Mouse (Mus musculus) hindbrain, embryonic 13.5 days (tissue): ENCODE measurements at regions not wholly inside any gene's neighbourhood (a gene's known extent, or its start where the extent isn't known, plus 50 kb on each side); places are given as distances from the start of the nearest gene placed in this dataset.
A peak's percentile ranks its signal among the peaks of the same experiment; 100 is the strongest.

ENCODE experiments used
- ATAC-seq: fragments of 200-750 bp; cut with Nextera tagmentation; 2 replicates; pipeline ENCODE4 v1.8.0; 2017; ENCODE audit warnings: moderate TSS enrichment; ENCODE audit not compliant: low FRiP score
- H3K27ac ChIP-seq: fragments of 300-500 bp; sonication (generic); 2 replicates; pipeline ENCODE4 v1.5.1; 2015; ENCODE audit warnings: inconsistent platforms, mild to moderate bottlenecking, moderate library complexity
- H3K27me3 ChIP-seq: fragments of 300-500 bp; sonication (generic); 2 replicates; pipeline ENCODE4 v1.6.1; 2015; ENCODE audit warnings: mild to moderate bottlenecking, inconsistent platforms
- H3K36me3 ChIP-seq: fragments of 300-500 bp; sonication (generic); 2 replicates; pipeline ENCODE4 v1.6.1; 2015; ENCODE audit warnings: mild to moderate bottlenecking, inconsistent platforms
- H3K4me1 ChIP-seq: fragments of 300-500 bp; sonication (generic); replicated peaks from 2 replicates; pipeline ENCODE4 v1.6.1; 2015; ENCODE audit warnings: inconsistent platforms
- H3K4me2 ChIP-seq: fragments of 300-500 bp; sonication (generic); 2 replicates; pipeline ENCODE4 v1.6.1; 2015; ENCODE audit warnings: inconsistent platforms, mild to moderate bottlenecking, moderate library complexity
- H3K4me3 ChIP-seq: fragments of 300-500 bp; sonication (generic); 2 replicates; pipeline ENCODE4 v1.5.1; 2015; ENCODE audit warnings: mild to moderate bottlenecking, inconsistent platforms
- H3K9ac ChIP-seq: fragments of 300-500 bp; sonication (generic); 2 replicates; pipeline ENCODE4 v1.6.1; 2015; ENCODE audit warnings: mild to moderate bottlenecking, inconsistent platforms
- H3K9me3 ChIP-seq: fragments of 300-500 bp; sonication (generic); 2 replicates; pipeline ENCODE4 v1.6.1; 2016; ENCODE audit warnings: inconsistent platforms
- WGBS: fragments of 180-500 bp; shearing (Covaris S2); methylation state at CpG from one replicate; pipeline ENCODE4 v1.1.7; 2015; 5-methylcytosine and 5-hydroxymethylcytosine counted together

DNA sequence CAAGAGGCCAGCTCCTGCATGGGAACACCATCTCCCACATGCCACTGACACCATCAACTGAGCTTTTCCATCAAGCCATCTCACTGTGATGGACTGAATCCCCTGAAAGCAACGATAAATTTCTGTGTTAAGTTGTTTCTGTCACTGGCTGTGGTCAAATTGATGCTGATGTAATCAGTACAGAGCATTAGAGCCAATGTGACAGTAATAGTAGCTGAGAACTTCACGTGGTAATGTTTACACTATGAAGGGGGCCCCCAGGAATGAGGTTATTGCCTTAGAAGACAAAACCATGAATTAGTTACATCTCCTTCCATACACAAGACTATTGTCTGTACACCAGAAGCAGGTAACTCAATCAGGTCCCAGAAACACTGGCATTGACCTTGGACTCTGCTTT lies 264.5 kb downstream of the Trib2 start:
- no peak for ATAC-seq
- peaks cover 4% of the 10 kb centered on the region; the same call in 1 of the 2 replicates for H3K4me1 ChIP-seq
- 82% methylated on average over 2 of the region's 2 CpGs for WGBS

DNA sequence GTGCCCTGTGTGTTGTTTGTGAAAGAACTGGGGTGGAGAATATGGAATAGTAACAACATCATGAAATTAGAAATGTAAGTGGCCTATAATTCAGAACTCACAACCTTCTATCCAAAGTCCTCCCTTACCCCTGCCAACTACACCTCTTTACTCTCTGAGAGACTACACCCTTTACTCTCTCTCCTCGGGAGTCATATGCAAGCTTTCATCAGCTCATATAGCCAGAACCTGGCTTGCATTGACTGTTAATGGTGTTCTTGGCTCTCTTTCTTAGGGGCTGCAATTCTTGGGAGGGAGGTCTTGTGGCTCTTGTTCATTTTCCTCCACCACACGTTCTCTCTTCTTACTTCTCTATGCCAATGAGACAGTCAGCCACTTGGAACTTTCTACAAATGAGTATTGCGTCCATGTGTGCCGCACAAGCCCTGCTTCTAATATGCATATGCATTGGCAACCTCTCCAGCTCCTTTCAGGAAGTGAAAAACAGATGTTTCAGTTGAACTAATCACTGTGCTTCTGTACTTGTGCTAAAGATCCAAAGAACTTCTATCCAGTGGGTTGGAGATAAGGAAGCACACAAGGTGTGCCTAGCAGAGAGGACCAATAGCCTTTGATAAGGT lies 265.3 kb downstream of the Trib2 start:
- H3K9ac ChIP-seq: no peak overlapping the region
- H3K4me1 ChIP-seq: peaks cover 4% of the 10 kb centered on the region; the same call in 1 of the 2 replicates
- H3K27ac ChIP-seq: no peak overlapping the region
- H3K4me3 ChIP-seq: no peak overlapping the region
- H3K9me3 ChIP-seq: no peaks in the 10 kb centered on the region
- no peak overlapping the region for H3K4me2 ChIP-seq
- WGBS: 81% methylated on average over 4 of the region's 4 CpGs
- no peak for ATAC-seq
- no peaks in the 10 kb centered on the region for H3K36me3 ChIP-seq
- no peaks in the 10 kb centered on the region for H3K27me3 ChIP-seq

More for the DNA sequence above, 264.5 kb downstream of the Trib2 start:
- Histone ChIP-seq H3K4me2 (no peak overlapping the region), H3K36me3 (no peaks in the 10 kb centered on the region), H3K9me3 (no peaks in the 10 kb centered on the region), H3K27ac (no peak overlapping the region), H3K27me3 (no peaks in the 10 kb centered on the region), H3K9ac (no peak overlapping the region), H3K4me3 (no peak overlapping the region)

DNA sequence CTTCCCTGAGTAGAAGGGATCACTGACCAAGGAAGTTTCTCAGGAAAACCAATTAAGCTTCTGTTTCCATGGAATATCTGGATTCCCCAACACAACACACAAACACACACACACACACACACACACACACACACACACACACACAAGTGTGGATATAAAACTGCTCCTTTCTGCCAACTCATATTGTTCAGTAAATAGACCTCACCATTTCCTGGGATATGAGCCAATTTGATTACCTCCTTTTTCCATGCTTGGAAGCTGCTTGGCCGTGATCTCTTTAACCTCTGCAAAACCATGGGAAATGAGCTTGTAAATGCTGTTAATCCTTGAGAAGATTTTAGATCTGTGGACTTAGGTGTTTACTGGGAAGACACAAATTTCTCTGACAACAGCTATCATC lies 272.4 kb downstream of the Trib2 start:
- Histone ChIP-seq H3K36me3 (no peaks in the 10 kb centered on the region), H3K27ac (no peak overlapping the region), H3K4me3 (no peak overlapping the region), H3K27me3 (no peaks in the 10 kb centered on the region), H3K4me1 (no peaks in the 10 kb centered on the region), H3K9ac (no peak overlapping the region), H3K4me2 (no peak overlapping the region), H3K9me3 (no peaks in the 10 kb centered on the region)
- WGBS: 89% methylated on average over 1 of the region's 1 CpGs
- ATAC-seq: no peak

GRCm38 (mm10) chr12:15542486-15542885 lies 274.2 kb downstream of the Trib2 start:
- Histone ChIP-seq H3K9me3 (no peaks in the 10 kb centered on the region), H3K4me1 (no peaks in the 10 kb centered on the region), H3K4me2 (no peak overlapping the region), H3K27ac (no peak overlapping the region), H3K27me3 (no peaks in the 10 kb centered on the region), H3K36me3 (no peaks in the 10 kb centered on the region), H3K9ac (no peak overlapping the region), H3K4me3 (no peak overlapping the region)
- ATAC-seq: no peak
- WGBS: 72% methylated on average over 2 of the region's 2 CpGs

DNA sequence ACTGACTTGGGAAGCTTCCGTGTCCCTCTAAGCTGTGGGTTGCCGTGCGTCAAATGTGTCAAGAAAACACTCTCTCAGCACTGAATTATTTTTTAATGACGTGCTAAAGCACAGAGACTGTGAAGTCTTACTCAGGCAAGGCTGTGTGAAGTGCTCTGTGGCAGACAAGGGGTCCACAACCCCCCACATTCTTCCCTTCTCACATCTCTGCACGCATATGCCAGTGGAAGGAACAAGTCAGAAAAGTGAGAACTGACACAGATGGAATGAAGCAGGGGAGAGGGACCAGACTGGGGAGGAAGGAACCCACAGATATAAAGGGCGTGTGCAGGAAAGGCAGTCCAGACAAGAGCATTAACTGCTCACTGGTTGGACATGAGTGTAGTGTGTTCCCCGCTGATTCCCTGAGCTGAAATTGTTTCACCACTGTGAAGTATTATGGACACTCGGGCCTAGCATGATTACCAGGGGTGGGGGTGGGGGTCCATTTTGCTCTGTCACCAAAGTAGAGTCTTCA lies 279.8 kb downstream of the Trib2 start:
- Histone ChIP-seq H3K27me3 (no peaks in the 10 kb centered on the region), H3K9ac (no peak overlapping the region), H3K27ac (no peak overlapping the region), H3K4me1 (no peaks in the 10 kb centered on the region), H3K4me3 (no peak overlapping the region), H3K9me3 (no peaks in the 10 kb centered on the region), H3K4me2 (no peak overlapping the region), H3K36me3 (no peaks in the 10 kb centered on the region)
- 73% methylated on average over 8 of the region's 8 CpGs for WGBS
- no peak for ATAC-seq

DNA sequence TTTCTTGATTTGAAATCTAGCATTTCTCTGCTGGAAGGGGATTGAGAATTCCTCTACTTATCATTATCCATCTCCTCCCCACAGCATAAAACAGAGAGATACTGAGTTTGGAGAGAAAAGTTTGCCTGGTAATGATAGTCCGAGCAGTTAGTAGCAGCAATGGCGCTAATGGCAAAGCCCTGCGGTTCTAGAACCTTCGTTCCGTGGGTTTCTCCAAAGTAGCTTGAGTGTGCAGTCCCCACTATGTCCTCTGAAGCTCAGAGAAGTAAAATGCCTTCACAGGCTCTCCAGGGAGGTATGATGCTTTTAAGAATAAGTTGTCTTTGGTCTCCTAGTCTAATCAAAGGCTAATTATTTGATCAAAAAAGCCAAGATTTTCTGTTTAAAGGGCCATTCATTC lies 280.5 kb downstream of the Trib2 start:
- ATAC-seq: no peak
- Histone ChIP-seq H3K4me3 (no peak overlapping the region), H3K27ac (no peak overlapping the region), H3K9me3 (no peaks in the 10 kb centered on the region), H3K27me3 (no peaks in the 10 kb centered on the region), H3K4me1 (no peaks in the 10 kb centered on the region), H3K4me2 (no peak overlapping the region), H3K36me3 (no peaks in the 10 kb centered on the region), H3K9ac (no peak overlapping the region)
- WGBS: 90% methylated on average over 5 of the region's 5 CpGs

DNA sequence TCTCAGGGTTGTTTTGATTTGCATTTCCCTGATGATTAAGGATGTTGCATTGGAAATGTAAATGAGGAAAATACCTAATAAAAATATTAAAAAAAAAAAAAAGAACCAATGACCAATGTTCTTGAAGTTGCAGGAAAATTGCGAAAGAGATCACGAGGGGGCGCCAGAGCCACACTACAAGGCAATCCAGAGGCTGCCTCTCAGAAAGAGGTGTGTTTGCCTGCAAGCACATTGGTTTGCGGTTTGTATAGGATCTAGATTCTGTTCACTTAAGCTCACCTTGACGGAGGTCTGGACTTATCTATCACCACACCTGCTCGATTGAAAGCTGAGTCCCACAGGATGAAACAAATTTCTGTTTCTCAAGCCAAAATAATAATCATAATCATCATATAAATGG lies 280.9 kb downstream of the Trib2 start:
- Histone ChIP-seq H3K27ac (no peak overlapping the region), H3K9ac (no peak overlapping the region), H3K9me3 (no peaks in the 10 kb centered on the region), H3K27me3 (no peaks in the 10 kb centered on the region), H3K36me3 (no peaks in the 10 kb centered on the region), H3K4me3 (no peak overlapping the region), H3K4me2 (no peak overlapping the region), H3K4me1 (no peaks in the 10 kb centered on the region)
- peak; percentile 81 for ATAC-seq
- WGBS: 8% methylated on average over 6 of the region's 6 CpGs

- no peaks in the 10 kb centered on the region for H3K36me3 ChIP-seq
- no peaks in the 10 kb centered on the region for H3K4me1 ChIP-seq
- no peak overlapping the region for H3K27ac ChIP-seq
- no peaks in the 10 kb centered on the region for H3K27me3 ChIP-seq
- WGBS: 49% methylated on average over 4 of the region's 4 CpGs
- no peak for ATAC-seq
- no peaks in the 10 kb centered on the region for H3K9me3 ChIP-seq
- no peak overlapping the region for H3K4me3 ChIP-seq
- H3K4me2 ChIP-seq: no peak overlapping the region
- no peak overlapping the region for H3K9ac ChIP-seq
Measured at GRCm38 (mm10) chr12:15520783-15521407, 295.8 kb downstream of the Trib2 start.

DNA sequence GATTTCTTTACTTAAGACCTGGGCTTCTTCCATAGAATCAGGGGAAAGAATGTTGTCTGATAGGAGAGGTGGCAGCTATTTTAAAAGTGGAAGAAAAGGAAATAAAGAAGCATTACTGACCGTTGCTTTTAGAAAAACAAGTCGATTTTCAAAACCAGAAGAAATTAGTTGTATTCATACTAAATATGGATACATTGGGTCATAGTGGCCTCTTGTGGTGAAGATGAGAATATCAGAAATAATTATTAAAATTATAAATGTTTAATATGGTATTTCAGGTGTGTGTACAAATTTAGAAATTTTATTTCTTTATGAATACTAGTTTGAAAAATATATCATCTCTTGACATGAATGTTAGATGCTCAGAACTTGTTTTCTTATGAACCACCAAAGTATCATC lies 304.7 kb downstream of the Trib2 start:
- Histone ChIP-seq H3K4me1 (no peaks in the 10 kb centered on the region), H3K9ac (no peak overlapping the region), H3K9me3 (no peaks in the 10 kb centered on the region), H3K27ac (no peak overlapping the region), H3K36me3 (no peaks in the 10 kb centered on the region), H3K27me3 (no peaks in the 10 kb centered on the region), H3K4me3 (no peak overlapping the region), H3K4me2 (no peak overlapping the region)
- 57% methylated on average over 2 of the region's 2 CpGs for WGBS
- no peak for ATAC-seq

DNA sequence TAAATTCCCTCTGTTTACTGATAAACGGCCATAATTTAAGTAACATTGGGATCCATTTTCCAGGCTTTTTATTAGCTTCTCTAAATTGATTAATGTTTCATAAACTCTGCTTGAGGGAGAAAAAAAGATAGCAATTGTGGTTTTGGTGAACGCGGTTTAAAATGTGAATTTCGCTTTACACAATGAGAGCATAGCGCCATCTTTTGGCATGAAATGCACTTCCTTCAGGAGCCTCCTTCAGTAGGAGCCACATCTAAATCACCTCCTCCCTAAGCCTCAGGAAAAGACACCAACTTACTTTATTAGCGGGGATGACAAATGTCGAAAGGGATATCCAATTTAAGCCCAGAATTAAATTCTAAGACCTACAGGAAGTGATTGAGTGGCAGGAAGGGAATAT lies 309.1 kb downstream of the Trib2 start:
- no peak overlapping the region for H3K9ac ChIP-seq
- peak; percentile 39; the same call in 1 of the 2 replicates for ATAC-seq
- H3K27me3 ChIP-seq: no peaks in the 10 kb centered on the region
- no peaks in the 10 kb centered on the region for H3K36me3 ChIP-seq
- no peaks in the 10 kb centered on the region for H3K4me1 ChIP-seq
- WGBS: 27% methylated on average over 7 of the region's 7 CpGs
- no peak overlapping the region for H3K27ac ChIP-seq
- no peak overlapping the region for H3K4me3 ChIP-seq
- no peak overlapping the region for H3K4me2 ChIP-seq
- H3K9me3 ChIP-seq: no peaks in the 10 kb centered on the region

- no peaks in the 10 kb centered on the region for H3K9me3 ChIP-seq
- H3K9ac ChIP-seq: no peak overlapping the region
- no peak overlapping the region for H3K27ac ChIP-seq
- H3K4me1 ChIP-seq: no peaks in the 10 kb centered on the region
- no peak overlapping the region for H3K4me2 ChIP-seq
- H3K27me3 ChIP-seq: no peaks in the 10 kb centered on the region
- WGBS: 91% methylated on average over 2 of the region's 2 CpGs
- ATAC-seq: no peak
- no peak overlapping the region for H3K4me3 ChIP-seq
- no peaks in the 10 kb centered on the region for H3K36me3 ChIP-seq
Measured at GRCm38 (mm10) chr12:15493640-15494039, 323.1 kb downstream of the Trib2 start.

DNA sequence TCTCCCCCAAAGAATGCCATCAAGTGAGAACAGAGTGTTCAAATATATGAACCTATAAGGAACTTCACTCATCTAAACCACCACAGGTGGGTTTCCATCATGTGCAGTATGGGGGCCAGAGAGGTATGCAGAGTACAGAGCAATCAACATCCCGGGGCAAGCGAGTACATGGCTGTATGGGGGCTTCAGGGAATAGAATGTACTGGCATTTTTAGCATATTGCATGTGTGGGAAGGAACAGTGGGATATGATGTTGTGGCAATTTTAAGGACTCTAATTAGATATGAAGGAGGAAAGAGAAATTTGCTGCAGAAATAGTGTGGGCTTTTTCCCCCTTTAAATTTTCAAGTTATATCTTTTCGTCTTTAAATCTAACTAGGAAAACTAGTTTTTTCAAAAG lies 344.0 kb downstream of the Trib2 start:
- H3K36me3 ChIP-seq: no peaks in the 10 kb centered on the region
- H3K9ac ChIP-seq: no peak overlapping the region
- H3K27ac ChIP-seq: no peak overlapping the region
- H3K4me1 ChIP-seq: no peaks in the 10 kb centered on the region
- no peak overlapping the region for H3K4me3 ChIP-seq
- 95% methylated on average over 3 of the region's 3 CpGs for WGBS
- H3K27me3 ChIP-seq: no peaks in the 10 kb centered on the region
- no peaks in the 10 kb centered on the region for H3K9me3 ChIP-seq
- no peak overlapping the region for H3K4me2 ChIP-seq
- no peak for ATAC-seq

- H3K36me3 ChIP-seq: no peaks in the 10 kb centered on the region
- no peak for ATAC-seq
- H3K9ac ChIP-seq: no peak overlapping the region
- no peak overlapping the region for H3K4me2 ChIP-seq
- no peaks in the 10 kb centered on the region for H3K4me1 ChIP-seq
- WGBS: 82% methylated on average over 1 of the region's 1 CpGs
- H3K27me3 ChIP-seq: no peaks in the 10 kb centered on the region
- H3K9me3 ChIP-seq: no peaks in the 10 kb centered on the region
- no peak overlapping the region for H3K27ac ChIP-seq
- H3K4me3 ChIP-seq: no peak overlapping the region
Measured at GRCm38 (mm10) chr12:15459429-15459828, 357.3 kb downstream of the Trib2 start.
